Mouse (Mus musculus) ES-E14 (cell line): ENCODE measurements around the gene Fam155a. TPM values are rescaled to one million over a fixed set of nuclear protein-coding genes. Genes with fewer than 3 reads are reported as not detected.

Experiments used
- DNase-seq: peaks from one replicate; pipeline ENCODE4 v3.0.0-alpha.2; 2013; ENCODE audit warnings: low read depth, low spot score
- H3K27ac ChIP-seq: 2 replicates; pipeline ENCODE4 v1.5.1; 2012; ENCODE audit warnings: low read depth, mild to moderate bottlenecking, low read length, moderate library complexity, mixed read lengths; ENCODE audit not compliant: poor library complexity, insufficient read depth, severe bottlenecking
- H3K36me3 ChIP-seq: 2 replicates; pipeline ENCODE4 v1.6.1; 2012; ENCODE audit warnings: mild to moderate bottlenecking, low read length, moderate library complexity, mixed read lengths; ENCODE audit not compliant: control insufficient read depth, poor library complexity, insufficient read depth, severe bottlenecking
- H3K4me1 ChIP-seq, 2 experiments: fragments of 150-350 bp in 1 of 2; sonication (generic) in 1 of 2; 2 replicates each; pipeline ENCODE4 v1.6.1; 2012; ENCODE audit warnings: low read length in 2 of 2, mild to moderate bottlenecking in 1 of 2, mixed read lengths in 1 of 2; ENCODE audit not compliant: control insufficient read depth in 2 of 2, insufficient read depth in 2 of 2, poor library complexity in 1 of 2
- H3K4me3 ChIP-seq, 2 experiments: fragments of 150-350 bp in 1 of 2; sonication (generic) in 1 of 2; 2 replicates each; pipeline ENCODE4 v1.5.1; 2012; ENCODE audit warnings: low read length in 2 of 2, low read depth in 1 of 2, mild to moderate bottlenecking in 1 of 2, mixed read lengths in 1 of 2; ENCODE audit not compliant: insufficient read depth in 1 of 2, poor library complexity in 1 of 2, severe bottlenecking in 1 of 2
- H3K9ac ChIP-seq: 2 replicates; pipeline ENCODE4 v1.6.1; 2012; ENCODE audit warnings: low read depth, mild to moderate bottlenecking, low read length, mixed read lengths; ENCODE audit not compliant: poor library complexity, insufficient read depth, severe bottlenecking
- H3K9me3 ChIP-seq: fragments of 150-350 bp; sonication (generic); 2 replicates; pipeline ENCODE4 v1.6.1; 2012; ENCODE audit warnings: low read depth, mild to moderate bottlenecking, low read length; ENCODE audit not compliant: control insufficient read depth, insufficient read depth
- CHD2 ChIP-seq: IDR thresholded peaks from 2 replicates; pipeline ENCODE4 v1.6.1; 2014; ENCODE audit warnings: mild to moderate bottlenecking, low read depth, low read length, inconsistent platforms
- HCFC1 ChIP-seq: IDR thresholded peaks from 2 replicates; pipeline ENCODE4 v1.6.1; 2012; ENCODE audit warnings: low read length, inconsistent platforms, borderline replicate concordance; ENCODE audit not compliant: insufficient read depth
- MAFK ChIP-seq: IDR thresholded peaks from 2 replicates; pipeline ENCODE4 v1.6.1; 2014; ENCODE audit warnings: mild to moderate bottlenecking, low read depth, low read length, inconsistent platforms; ENCODE audit not compliant: insufficient read depth
- ZC3H11A ChIP-seq: IDR thresholded peaks from 2 replicates; pipeline ENCODE4 v1.6.1; 2012; ENCODE audit warnings: low read depth, mild to moderate bottlenecking, inconsistent platforms, low read length, borderline replicate concordance
- ZNF384 ChIP-seq: IDR thresholded peaks from 2 replicates; pipeline ENCODE4 v1.6.1; 2012; ENCODE audit warnings: low read depth, low read length, inconsistent platforms
- in situ Hi-C, 2 experiments: fragments of 600-800 bp; cut with MboI; formaldehyde crosslinking; loops; one replicate each; pipeline ENCODE4 v1.15.1; 2025; ENCODE audit warnings: low sequenced_read_pairs in 2 of 2, inconsistent platforms in 1 of 2; ENCODE audit not compliant: unreplicated experiment in 2 of 2
- total RNA-seq: library from RNA; depleted of rRNA; stranded (reverse); fragments of 300-350 nt; gene quantifications from 2 replicates; pipeline ENCODE4 v1.2.3, GENCODE M21; 2012

The Fam155a gene
- total RNA-seq, 1 experiment = 0.04 TPM

- no peak overlapping the region for H3K27ac ChIP-seq
- no peak overlapping the region for H3K9ac ChIP-seq
- no peak overlapping the region for H3K4me3 ChIP-seq
- DNase-seq = no peak
- no peaks in the 10 kb centered on the region for H3K9me3 ChIP-seq
- no peak for TF ChIP-seq ZC3H11A
- TF ChIP-seq HCFC1 = no peak
- TF ChIP-seq CHD2 = no peak
- TF ChIP-seq MAFK = no peak
- no peak for TF ChIP-seq ZNF384
- no peaks in the 10 kb centered on the region for H3K36me3 ChIP-seq
- in situ Hi-C loops = no loop called here
- H3K4me1 ChIP-seq = no peaks in the 10 kb centered on the region
These were observed 225.3 kb downstream of the Fam155a start for GRCm38 (mm10) chr8:9545665-9546064.

- in situ Hi-C loops = no loop called here
- Histone ChIP-seq H3K27ac (no peak overlapping the region), H3K4me1 (no peaks in the 10 kb centered on the region), H3K9me3 (no peaks in the 10 kb centered on the region), H3K36me3 (no peaks in the 10 kb centered on the region), H3K9ac (no peak overlapping the region), H3K4me3 (no peak overlapping the region)
- DNase-seq = no peak
- TF ChIP-seq HCFC1 = no peak
- no peak for TF ChIP-seq MAFK
- no peak for TF ChIP-seq ZNF384
- no peak for TF ChIP-seq CHD2
- no peak for TF ChIP-seq ZC3H11A
These were observed 235.1 kb downstream of the Fam155a start for GRCm38 (mm10) chr8:9535730-9536372.

GRCm38 (mm10) chr8:9526515-9526914, 244.4 kb downstream of the Fam155a start:
- DNase-seq = no peak
- H3K4me1 ChIP-seq = no peaks in the 10 kb centered on the region
- TF ChIP-seq ZNF384 (no peak), HCFC1 (no peak), ZC3H11A (no peak), CHD2 (no peak)
- in situ Hi-C loops = no loop called here
- no peak overlapping the region for H3K9ac ChIP-seq
- no peak overlapping the region for H3K4me3 ChIP-seq
- H3K27ac ChIP-seq = no peak overlapping the region
- no peaks in the 10 kb centered on the region for H3K36me3 ChIP-seq
- H3K9me3 ChIP-seq = no peaks in the 10 kb centered on the region

GRCm38 (mm10) chr8:9521577-9521976, 249.4 kb downstream of the Fam155a start:
- Histone ChIP-seq H3K9me3 (no peaks in the 10 kb centered on the region), H3K9ac (no peak overlapping the region), H3K4me3 (no peak overlapping the region), H3K27ac (no peak overlapping the region), H3K4me1 (no peaks in the 10 kb centered on the region), H3K36me3 (no peaks in the 10 kb centered on the region)
- no peak for TF ChIP-seq ZNF384
- no peak for TF ChIP-seq CHD2
- no peak for TF ChIP-seq HCFC1
- TF ChIP-seq ZC3H11A = no peak
- no peak for TF ChIP-seq MAFK
- no peak for DNase-seq
- in situ Hi-C loops = no loop called here

- in situ Hi-C loops = no loop called here
- no peaks in the 10 kb centered on the region for H3K36me3 ChIP-seq
- H3K4me3 ChIP-seq = no peak overlapping the region
- no peak for TF ChIP-seq ZNF384
- TF ChIP-seq MAFK = no peak
- no peak for TF ChIP-seq CHD2
- no peak for TF ChIP-seq HCFC1
- TF ChIP-seq ZC3H11A = no peak
- DNase-seq = no peak
- no peak overlapping the region for H3K9ac ChIP-seq
- no peak overlapping the region for H3K27ac ChIP-seq
- H3K9me3 ChIP-seq = no peaks in the 10 kb centered on the region
- no peaks in the 10 kb centered on the region for H3K4me1 ChIP-seq
These were observed 270.2 kb downstream of the Fam155a start for GRCm38 (mm10) chr8:9500751-9501150.
